Mouse (Mus musculus): ENCODE data around the gene Metap1.

DNA sequence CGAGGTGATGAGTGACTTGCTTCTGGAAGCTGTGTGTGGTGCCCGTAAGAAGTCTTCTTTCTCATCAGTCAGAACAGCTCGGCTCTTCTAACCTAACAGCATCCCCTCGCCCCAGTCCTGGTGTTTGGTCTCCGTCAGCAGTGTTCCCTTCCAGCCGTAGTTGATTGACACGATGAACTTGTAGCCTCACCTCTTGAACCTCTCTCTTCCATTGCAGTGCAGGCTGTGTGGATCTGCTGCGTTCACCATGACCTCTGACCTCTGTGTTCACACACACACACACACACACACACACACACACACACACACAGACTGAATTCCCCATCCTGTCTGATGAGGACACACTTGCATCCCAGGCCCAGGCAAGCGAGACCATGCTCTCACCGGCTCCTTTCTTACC lies 37.1 kb downstream of the Metap1 start:
- TF ChIP-seq POLR2A (IDR thresholded peaks at IDR 0.05; ENCODE audit: extremely low read depth, insufficient read depth, low read length) = no peak
- no peak for TF ChIP-seq CTCF (IDR thresholded peaks at IDR 0.05; ENCODE audit: extremely low read depth, insufficient read depth, low read length)

All from cortical plate, adult 2 months (tissue).